Mouse (Mus musculus): ENCODE data around the gene St6galnac1.
"Not testable (repeated sequence)": the region's sequence is repeated elsewhere in the genome, so short reads cannot be mapped to it uniquely, and the experiment has no call there.

The St6galnac1 gene

GRCm38 (mm10) chr11:116775407-116775806, at the start of gene St6galnac1:
St6galnac1 (minus strand) TSS chr11:116775507.
- no peak for DNase-seq (ENCODE audit: low spot score in 2 of 2)

- DNase-seq (ENCODE audit: low spot score in 2 of 2), result not testable (repeated sequence)
Observed at GRCm38 (mm10) chr11:116823885-116824284, 48.6 kb upstream of the St6galnac1 start.

- no peak for DNase-seq (ENCODE audit: low spot score in 2 of 2)
Observed at GRCm38 (mm10) chr11:116823255-116823654, 47.9 kb upstream of the St6galnac1 start.

GRCm38 (mm10) chr11:116822626-116823025, 47.3 kb upstream of the St6galnac1 start:
- DNase-seq (ENCODE audit: low spot score in 2 of 2), result no peak

DNA sequence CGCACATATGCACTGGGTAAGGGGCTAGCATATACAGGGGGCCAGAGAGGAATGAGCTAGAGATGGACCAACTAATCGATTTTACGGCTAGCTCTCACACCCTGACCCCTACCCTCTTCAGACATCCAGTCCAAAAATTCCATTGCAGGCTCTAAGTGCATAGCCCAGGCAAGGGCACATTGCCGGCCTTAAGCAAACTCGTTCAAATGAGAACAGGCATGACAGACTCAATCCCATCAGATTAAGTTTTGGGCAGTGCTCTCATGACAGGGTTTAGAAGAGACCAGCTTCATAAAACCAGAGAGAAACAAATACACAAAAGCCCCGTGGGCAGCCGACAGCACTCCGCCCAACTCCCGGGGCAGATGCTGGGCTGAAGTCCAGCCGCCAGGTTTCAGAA, 46.9 kb upstream of the St6galnac1 start:
- no peak for DNase-seq (ENCODE audit: low spot score in 2 of 2)

DNA sequence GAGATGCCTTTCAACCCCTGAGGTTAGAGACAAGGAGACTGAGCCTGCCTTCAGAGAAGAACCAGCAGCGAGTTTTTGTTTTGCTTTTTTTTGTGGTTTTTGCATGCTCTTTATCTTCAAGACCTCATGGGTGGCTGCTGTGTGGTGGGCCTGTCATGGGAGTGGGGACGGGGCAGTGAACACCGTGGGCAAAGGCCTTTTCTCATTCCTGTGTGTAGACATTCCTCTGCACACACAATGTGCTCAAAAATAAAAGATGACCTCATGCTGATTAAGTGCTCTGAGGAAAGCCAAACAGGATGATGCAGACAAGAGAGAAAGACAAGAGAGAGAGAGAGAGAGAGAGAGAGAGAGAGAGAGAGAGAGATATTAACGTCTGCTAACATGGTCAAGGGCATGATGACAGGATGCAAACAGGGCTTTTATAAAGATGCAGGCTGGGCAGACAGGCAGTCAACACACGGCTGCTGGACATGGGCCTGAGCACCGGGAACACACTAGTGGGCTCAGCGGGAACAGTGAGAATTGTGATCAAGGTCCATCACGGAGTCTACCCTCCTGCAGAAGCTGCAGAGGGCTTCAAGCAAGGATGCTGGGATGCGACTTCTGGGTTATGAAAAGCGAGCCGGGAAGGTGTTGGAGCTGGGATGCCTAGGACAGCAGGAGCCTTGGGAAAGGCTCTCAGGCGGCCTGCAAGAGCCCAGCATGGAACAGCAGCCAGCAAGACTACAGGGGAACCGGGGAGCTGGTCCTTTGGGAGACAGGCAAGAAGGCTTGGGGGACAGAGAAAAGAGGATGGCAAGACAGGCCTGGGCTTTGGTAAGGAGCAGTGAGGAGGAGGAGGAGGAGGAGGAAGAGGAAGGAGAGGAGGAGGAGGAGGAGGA, 46.0 kb upstream of the St6galnac1 start:
- no peak for DNase-seq (ENCODE audit: low spot score in 2 of 2)

DNA sequence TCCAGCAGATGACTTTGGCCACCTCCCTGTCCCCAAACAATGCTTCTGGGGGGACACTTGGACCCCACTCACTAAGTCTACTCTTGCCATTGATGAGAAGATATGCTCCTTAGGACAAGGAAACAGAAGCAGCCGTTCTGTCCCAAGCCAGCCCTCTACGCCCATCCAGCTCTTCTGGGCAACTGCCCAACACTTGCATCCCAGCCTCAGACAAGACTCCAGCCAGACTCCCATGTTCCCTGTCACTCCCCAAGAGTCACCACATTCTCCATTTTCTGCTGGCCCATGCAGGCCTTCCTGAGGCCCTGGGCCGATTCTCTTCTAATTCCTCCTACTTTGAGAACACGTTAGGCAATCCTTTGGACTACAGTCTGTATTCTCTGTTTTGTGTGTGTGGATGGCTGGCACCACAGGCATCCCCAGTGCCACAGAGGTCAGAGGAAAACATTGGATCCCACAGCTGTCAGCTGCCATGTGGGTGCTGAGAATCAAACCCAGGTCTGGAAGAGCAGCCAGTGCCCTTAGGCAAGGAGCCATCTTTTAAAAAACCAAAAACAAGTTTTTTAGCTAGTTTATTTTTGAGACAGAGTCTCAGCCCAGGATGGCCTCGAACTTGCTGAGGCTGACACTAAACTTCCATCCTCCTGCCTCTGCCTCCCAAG, 44.8 kb upstream of the St6galnac1 start:
- no peak for DNase-seq (ENCODE audit: low spot score in 2 of 2)

GRCm38 (mm10) chr11:116818722-116819121, 43.4 kb upstream of the St6galnac1 start:
- DNase-seq (ENCODE audit: low spot score in 2 of 2), result no peak

DNA sequence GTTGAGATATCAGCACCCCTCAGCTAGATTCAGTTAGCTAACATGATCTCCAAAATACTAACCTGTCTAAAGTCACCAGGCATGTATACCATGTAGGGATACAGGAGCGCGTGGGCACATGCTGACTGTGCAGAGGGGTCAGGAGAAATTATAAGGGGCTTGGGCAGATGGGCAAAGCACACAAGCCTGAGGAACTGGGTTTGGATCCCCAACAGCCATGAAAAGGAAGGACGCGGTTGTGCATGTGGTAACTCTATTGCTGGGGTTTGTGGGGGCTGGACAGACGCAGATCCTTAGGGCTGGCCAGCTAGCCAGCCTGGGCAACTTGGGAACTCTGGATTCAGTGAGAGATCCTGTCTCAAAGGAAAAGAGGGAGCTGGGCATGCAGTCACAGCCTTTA, 42.3 kb upstream of the St6galnac1 start:
- no peak for DNase-seq (ENCODE audit: low spot score in 2 of 2)

DNA sequence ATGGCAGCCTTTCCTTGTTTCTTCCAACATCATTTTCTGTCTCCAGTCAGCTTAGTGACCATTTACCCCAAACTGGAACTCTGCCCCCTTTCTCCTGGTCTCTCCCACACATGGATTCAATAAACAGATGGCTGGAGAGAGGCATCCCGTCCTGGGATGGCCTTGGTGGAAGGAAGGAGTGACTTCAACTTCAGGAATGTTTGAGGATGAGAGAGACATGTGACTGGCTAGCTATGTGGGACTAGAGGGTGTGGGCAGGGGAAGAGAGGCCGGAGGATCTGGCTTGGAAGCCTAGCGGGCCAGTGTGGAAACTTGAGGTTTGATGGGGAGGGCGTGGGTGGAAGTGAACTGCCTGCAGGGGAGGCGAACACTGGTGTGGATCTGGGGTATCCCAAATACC, 41.5 kb upstream of the St6galnac1 start:
- no peak for DNase-seq (ENCODE audit: low spot score in 2 of 2)

DNA sequence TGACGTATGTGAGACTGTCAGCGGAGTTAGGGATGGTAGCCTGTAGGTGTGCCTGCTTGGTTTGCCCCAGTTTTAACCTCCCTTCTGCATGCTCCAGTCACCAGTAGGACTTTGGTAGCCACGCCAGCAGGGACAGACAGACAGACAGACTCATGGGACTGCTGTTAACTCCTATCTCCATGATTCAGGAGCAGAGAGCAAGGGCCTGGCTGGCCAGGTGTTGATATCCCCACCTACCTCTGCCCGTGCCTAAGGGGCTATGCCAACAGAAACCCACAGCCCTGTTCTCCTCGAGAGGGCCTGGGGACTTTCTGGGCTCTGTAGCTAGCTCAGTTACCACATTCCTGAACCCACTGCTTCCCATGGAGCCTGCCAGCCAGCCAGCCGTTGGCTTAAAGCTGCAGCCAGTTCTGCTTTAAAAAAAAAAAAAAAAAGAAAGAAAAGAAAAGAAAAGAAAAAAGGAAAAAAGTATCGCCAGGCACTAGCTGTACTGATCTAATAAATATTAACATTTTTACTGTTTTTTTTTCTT, 39.6 kb upstream of the St6galnac1 start:
- no peak for DNase-seq (ENCODE audit: low spot score in 2 of 2)

- peak; percentile 43 to 69 for DNase-seq (ENCODE audit: low spot score in 2 of 2)
Observed at GRCm38 (mm10) chr11:116814076-116814883, 39.0 kb upstream of the St6galnac1 start.

DNA sequence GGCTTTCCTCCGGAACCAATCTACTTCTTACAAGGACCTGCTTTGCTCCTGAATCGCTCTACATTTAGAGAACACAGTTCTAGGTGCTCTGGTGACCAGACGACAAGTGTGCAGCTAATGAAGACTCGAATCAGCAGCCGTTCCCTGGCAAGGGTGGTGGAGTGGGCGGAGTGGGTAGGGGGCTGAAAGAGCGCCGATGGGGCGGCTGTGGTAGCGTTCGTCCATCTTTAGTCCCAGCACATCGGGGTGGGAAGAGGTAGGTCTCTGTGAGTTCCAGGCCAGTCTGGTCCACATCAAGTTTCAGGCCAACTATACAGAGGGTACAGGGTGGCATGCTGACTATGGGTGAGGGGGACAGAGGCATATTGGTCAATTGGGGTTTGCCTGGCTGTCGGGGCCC, 38.3 kb upstream of the St6galnac1 start:
- DNase-seq (ENCODE audit: low spot score in 2 of 2), result no peak

DNA sequence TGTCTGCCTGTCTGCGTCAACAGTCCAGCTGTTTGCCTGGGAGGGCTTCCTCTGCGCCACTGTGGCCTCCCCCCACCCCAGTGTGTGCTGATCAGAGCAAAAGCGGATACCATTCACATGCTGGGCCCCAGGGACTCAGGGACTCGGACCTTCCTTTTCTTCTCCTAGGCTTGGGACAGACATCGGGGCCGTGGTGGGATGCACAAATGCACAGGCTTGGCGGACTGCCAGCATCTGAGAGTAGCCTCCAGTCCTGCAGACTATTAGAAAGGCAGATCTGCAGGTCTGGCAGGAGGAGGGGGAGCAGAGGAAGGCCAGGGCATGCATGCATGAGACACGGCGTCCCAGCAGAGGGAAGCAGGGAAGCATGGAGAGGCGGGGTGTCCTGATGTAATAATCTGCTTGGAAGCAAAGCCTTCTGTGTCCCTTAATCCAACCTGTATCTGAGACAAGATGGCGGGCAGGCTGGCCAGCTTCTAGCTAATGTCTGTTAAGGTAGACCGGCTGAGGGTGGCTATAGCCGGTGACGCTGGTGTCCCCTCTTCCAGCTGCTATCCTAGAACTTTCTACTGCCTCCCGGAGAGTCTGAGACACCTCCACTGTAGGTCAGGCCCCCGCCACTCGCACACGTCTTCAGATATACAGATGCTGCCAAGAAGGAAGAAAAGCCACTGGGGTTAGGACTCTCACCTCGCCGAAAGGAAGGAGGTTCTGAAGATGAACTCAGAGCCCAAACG, 37.7 kb upstream of the St6galnac1 start:
- no peak for DNase-seq (ENCODE audit: low spot score in 2 of 2)

- no peak for DNase-seq (ENCODE audit: low spot score in 2 of 2)
Observed at GRCm38 (mm10) chr11:116810983-116811901, 35.9 kb upstream of the St6galnac1 start.

- DNase-seq (ENCODE audit: low spot score in 2 of 2), result no peak
Observed at GRCm38 (mm10) chr11:116810528-116810927, 35.2 kb upstream of the St6galnac1 start.

- no peak for DNase-seq (ENCODE audit: low spot score in 2 of 2)
Observed at GRCm38 (mm10) chr11:116809520-116809919, 34.2 kb upstream of the St6galnac1 start.

DNA sequence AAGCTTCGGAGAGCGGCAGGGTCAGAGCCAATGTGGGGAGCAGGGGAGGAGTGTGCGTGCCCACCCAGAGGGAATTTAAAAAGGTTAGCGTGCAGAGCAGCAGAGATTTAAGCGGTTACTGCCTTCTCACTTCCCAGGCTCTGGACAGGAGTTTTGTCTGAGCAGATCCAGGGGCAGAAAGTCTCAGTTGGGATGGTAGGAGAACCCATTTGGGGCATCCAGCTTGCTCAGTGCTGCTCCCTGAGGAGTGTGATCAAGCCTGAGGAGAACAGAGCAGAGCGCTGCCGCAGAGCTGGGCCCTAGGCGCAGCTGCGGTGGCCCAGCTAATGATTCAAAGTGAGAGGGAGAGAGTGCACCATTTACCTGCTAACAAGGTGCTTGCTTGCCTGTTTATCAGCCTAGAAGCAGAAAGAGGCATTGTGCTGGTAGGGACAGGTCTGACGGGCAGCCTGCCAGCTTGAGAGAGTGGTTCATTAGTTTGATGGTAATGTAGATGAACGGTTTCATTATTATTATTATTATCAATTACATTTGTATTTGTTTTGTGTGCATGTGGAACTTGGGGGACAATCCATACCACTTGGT, 33.6 kb upstream of the St6galnac1 start:
- no peak for DNase-seq (ENCODE audit: low spot score in 2 of 2)

DNA sequence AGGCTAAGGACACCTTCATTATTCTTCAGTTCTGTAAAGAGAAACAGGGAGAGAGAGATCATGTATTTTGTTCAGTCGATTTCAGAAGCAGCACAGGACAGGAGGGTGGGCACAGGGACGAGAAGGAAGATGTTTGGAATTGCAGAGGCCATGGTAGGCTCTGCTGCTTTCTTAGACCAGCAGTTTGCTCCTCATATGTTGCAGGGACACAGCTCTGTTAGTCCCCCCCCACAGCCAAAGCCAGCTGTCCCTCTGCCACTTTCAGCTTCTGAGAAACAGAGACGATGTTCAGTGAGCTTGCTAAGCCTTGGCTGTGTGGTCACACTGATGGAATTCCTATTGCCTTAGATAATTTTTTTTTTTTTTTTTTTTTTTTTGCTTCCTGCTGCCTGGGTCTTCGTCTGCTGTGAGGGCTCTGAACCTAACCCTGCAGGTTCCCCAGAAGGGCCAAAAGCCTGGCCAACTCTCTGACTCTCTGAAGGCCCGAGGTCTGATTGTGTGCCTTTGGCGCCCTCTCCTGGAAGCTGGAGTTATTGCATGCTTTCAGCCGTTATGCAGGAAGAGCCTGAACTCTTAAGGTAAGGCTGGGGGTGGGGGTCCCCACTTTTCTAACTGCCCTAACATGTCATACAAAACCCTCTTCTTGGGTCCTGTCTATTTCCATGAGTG, 32.8 kb upstream of the St6galnac1 start:
- DNase-seq (ENCODE audit: low spot score in 2 of 2), result peak; percentile 76 to 92

Data from spleen, postnatal 4 days (tissue).